Mouse (Mus musculus) bone marrow macrophage, adult 2 months (primary cell): Measurements from ENCODE around the gene Uqcr11.

Experiments used
- CTCF ChIP-seq: IDR thresholded peaks from 2 replicates; pipeline ENCODE4 v1.5.1; 2012; ENCODE audit warnings: low read depth, mild to moderate bottlenecking, low read length, moderate library complexity
- POLR2A ChIP-seq: IDR thresholded peaks from 2 replicates; pipeline ENCODE4 v1.6.1; 2012; ENCODE audit warnings: mild to moderate bottlenecking, low read depth, low read length, borderline replicate concordance

GRCm38 (mm10) chr10:80367954-80368353 is 38.7 kb downstream of the Uqcr11 start:
- TF ChIP-seq CTCF (no peak), POLR2A (no peak)
